Mouse (Mus musculus): ENCODE measurements around the gene Elmo3.

DNA sequence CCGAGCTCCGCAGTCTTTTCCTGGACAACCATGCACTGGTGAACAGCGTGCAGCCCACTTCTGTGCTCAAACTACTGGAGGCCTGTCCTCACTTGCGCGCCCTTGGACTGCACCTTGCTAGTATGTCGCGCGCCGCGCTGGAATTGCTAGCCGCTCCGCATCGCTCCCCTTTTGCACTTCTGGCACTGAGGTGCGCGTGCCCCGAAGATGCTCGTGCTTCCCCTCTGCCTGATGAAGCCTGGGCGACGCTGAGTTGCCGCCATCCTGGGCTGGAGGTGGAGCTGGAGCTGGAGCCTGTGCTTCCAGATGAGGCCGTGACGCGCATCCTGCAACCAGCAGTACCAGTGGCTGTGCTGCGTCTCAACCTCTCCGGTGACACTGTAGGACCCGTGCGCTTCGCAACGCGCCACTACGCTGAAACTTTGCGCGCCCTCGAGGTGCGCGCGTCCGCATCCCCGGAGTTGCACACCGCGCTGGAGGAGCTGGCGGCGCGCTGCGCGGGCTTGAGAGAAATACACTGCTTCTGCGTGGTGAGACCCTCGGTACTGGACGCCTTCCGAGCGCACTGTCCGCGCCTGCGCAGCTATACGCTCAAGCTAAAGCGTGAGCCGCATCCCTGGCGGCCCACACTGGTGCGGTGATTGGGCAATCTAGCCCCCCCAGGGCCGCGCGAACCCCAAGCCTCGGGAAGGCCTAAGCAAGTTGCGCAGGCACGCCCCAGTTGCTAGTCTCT lies 36.9 kb upstream of the Elmo3 start:
- no peak for TF ChIP-seq CTCF (IDR thresholded peaks at IDR 0.05; ENCODE audit: low read depth, low read length)
- TF ChIP-seq POLR2A (IDR thresholded peaks at IDR 0.05; ENCODE audit: borderline replicate concordance, low read depth, low read length), result no peak

All from bone marrow macrophage, adult 2 months (primary cell).